Mouse (Mus musculus): ENCODE measurements around the gene Zfp384. TPM values are rescaled to one million over a fixed set of nuclear protein-coding genes. Genes with fewer than 3 reads are reported as not detected.
"Not testable (repeated sequence)": the region's sequence is repeated elsewhere in the genome, so short reads cannot be mapped to it uniquely, and the experiment has no call there.

Gene Zfp384
- polyA plus RNA-seq, 1 experiment: 50.2 TPM

DNA sequence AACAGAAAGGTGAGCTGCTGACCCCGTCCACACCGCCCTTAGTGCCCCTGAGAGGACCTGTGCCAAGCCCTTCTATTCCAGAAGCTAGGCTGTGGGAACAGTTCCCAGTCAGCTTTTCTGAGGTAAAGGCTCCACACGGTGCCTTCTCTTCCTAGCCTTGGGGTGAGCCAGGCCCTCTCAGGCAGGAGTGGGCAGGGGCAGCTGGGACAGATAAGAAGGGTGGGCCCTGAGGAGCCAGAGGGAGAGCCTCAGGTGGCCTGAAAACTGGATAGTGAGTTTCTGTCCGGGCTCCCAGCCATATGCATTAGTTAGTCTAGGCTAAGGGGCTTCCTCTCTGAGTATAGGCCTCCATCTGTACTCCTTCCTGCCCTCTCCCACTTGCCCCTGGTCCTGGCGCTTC lies 53.6 kb downstream of the Zfp384 start:
- no peak overlapping the region for H3K27ac ChIP-seq (ENCODE audit: control insufficient read depth, insufficient read depth, low read depth, low read length)
- H3K4me3 ChIP-seq (ENCODE audit: control insufficient read depth, low read depth, low read length): no peak overlapping the region
- no peaks in the 10 kb centered on the region for H3K36me3 ChIP-seq (ENCODE audit: control insufficient read depth, insufficient read depth, low read length)
- H3K27me3 ChIP-seq (ENCODE audit: control insufficient read depth, insufficient read depth, low read length): no peaks in the 10 kb centered on the region
- no peaks in the 10 kb centered on the region for H3K4me1 ChIP-seq (ENCODE audit: control insufficient read depth, insufficient read depth, low read length)
- no peak for TF ChIP-seq CTCF (IDR thresholded peaks at IDR 0.05; ENCODE audit: control insufficient read depth, insufficient read depth, insufficient replicate concordance, low read depth, low read length)
- no peak for TF ChIP-seq POLR2A (IDR thresholded peaks at IDR 0.05; ENCODE audit: control insufficient read depth, low read depth, low read length)

- TF ChIP-seq CTCF (IDR thresholded peaks at IDR 0.05; ENCODE audit: control insufficient read depth, insufficient read depth, insufficient replicate concordance, low read depth, low read length) (no peak), POLR2A (IDR thresholded peaks at IDR 0.05; ENCODE audit: control insufficient read depth, low read depth, low read length) (no peak)
- Histone ChIP-seq H3K36me3 (ENCODE audit: control insufficient read depth, insufficient read depth, low read length) (no peaks in the 10 kb centered on the region), H3K27me3 (ENCODE audit: control insufficient read depth, insufficient read depth, low read length) (no peaks in the 10 kb centered on the region), H3K4me3 (ENCODE audit: control insufficient read depth, low read depth, low read length) (no peak overlapping the region), H3K27ac (ENCODE audit: control insufficient read depth, insufficient read depth, low read depth, low read length) (no peak overlapping the region), H3K4me1 (ENCODE audit: control insufficient read depth, insufficient read depth, low read length) (no peaks in the 10 kb centered on the region)
Measured at GRCm38 (mm10) chr6:125063906-125064305, 55.0 kb downstream of the Zfp384 start.

- not testable (repeated sequence) for H3K4me1 ChIP-seq (ENCODE audit: control insufficient read depth, insufficient read depth, low read length); H3K4me3 ChIP-seq (ENCODE audit: control insufficient read depth, low read depth, low read length); H3K36me3 ChIP-seq (ENCODE audit: control insufficient read depth, insufficient read depth, low read length); H3K27ac ChIP-seq (ENCODE audit: control insufficient read depth, insufficient read depth, low read depth, low read length); H3K27me3 ChIP-seq (ENCODE audit: control insufficient read depth, insufficient read depth, low read length)
Measured at GRCm38 (mm10) chr6:125065223-125065622, 56.3 kb downstream of the Zfp384 start.

GRCm38 (mm10) chr6:125067571-125067995 lies 58.6 kb downstream of the Zfp384 start, which contains the start of gene Lpar5:
Gene Lpar5 (plus strand): TSS chr6:125067920.
- H3K4me3 ChIP-seq (ENCODE audit: control insufficient read depth, low read depth, low read length): no peak within 1 kb of the TSS
- no peak within 1 kb of the TSS for H3K27ac ChIP-seq (ENCODE audit: control insufficient read depth, insufficient read depth, low read depth, low read length)

DNA sequence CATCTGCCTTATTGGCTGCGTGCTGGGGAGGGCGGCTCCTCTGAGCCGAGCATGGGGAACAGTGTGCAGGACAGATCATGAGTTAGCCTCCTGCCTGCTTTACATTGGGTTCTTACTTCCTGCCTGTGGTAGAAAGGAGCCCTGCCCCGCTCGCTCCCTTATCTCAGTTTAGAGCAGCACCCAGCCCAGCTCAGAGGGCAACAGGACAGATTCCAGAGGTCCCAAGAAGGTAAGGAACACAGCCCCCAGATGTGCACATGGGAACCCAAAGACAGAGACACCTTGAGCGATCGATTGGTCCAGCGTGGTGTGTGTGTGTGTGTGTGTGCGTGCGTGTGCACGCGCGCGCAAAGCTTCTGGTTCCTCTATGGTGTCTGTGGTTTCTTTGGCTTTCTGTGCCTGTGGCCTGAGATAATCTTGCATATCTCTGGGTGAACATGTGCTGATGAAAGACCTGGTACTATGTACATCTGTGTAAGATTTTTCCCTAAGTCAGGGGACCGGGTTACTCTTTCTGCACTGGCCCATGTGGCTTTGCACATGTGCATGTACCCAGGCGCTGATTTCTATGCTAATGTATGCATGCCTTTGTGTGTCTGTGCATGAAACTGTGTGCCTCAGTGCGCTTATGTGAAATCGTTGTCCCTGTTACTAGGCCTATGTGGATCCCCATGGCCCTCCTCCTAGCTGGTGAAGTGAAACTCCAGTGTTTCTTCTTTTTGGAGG lies 62.4 kb downstream of the Zfp384 start:
- Histone ChIP-seq H3K4me1 (ENCODE audit: control insufficient read depth, insufficient read depth, low read length) (no peaks in the 10 kb centered on the region), H3K36me3 (ENCODE audit: control insufficient read depth, insufficient read depth, low read length) (no peaks in the 10 kb centered on the region), H3K27ac (ENCODE audit: control insufficient read depth, insufficient read depth, low read depth, low read length) (no peak overlapping the region), H3K27me3 (ENCODE audit: control insufficient read depth, insufficient read depth, low read length) (no peaks in the 10 kb centered on the region), H3K4me3 (ENCODE audit: control insufficient read depth, low read depth, low read length) (no peak overlapping the region)
- TF ChIP-seq POLR2A (IDR thresholded peaks at IDR 0.05; ENCODE audit: control insufficient read depth, low read depth, low read length): no peak
- TF ChIP-seq CTCF (IDR thresholded peaks at IDR 0.05; ENCODE audit: control insufficient read depth, insufficient read depth, insufficient replicate concordance, low read depth, low read length): no peak

More at GRCm38 (mm10) chr6:125067571-125067995, 58.6 kb downstream of the Zfp384 start, which contains the start of gene Lpar5:
- TF ChIP-seq POLR2A (IDR thresholded peaks at IDR 0.05; ENCODE audit: control insufficient read depth, low read depth, low read length) (no peak), CTCF (IDR thresholded peaks at IDR 0.05; ENCODE audit: control insufficient read depth, insufficient read depth, insufficient replicate concordance, low read depth, low read length) (no peak)
- no peaks in the 10 kb centered on the region for H3K4me1 ChIP-seq (ENCODE audit: control insufficient read depth, insufficient read depth, low read length)
- no peaks in the 10 kb centered on the region for H3K27me3 ChIP-seq (ENCODE audit: control insufficient read depth, insufficient read depth, low read length)
- H3K36me3 ChIP-seq (ENCODE audit: control insufficient read depth, insufficient read depth, low read length): no peaks in the 10 kb centered on the region

DNA sequence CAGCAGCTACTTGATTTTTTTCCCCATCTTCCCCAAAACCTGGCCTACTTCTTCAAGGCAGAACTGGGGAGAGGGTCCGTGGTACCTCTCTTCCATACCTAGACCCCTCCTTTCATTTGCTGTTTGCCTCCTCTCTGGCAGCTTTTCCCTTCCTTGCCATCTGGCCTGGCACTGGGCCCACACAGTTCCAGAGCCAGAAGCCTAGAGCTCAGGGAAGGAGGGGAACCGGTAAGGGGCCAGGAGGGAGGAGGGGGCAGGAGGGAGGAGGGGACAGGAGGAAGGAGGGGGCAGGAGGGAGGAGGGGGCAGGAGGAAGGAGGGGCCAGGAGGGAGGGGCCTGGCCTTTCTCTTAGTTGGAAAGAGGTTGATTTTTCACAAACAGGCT lies 62.9 kb downstream of the Zfp384 start:
- Histone ChIP-seq H3K27me3 (ENCODE audit: control insufficient read depth, insufficient read depth, low read length) (no peaks in the 10 kb centered on the region), H3K36me3 (ENCODE audit: control insufficient read depth, insufficient read depth, low read length) (no peaks in the 10 kb centered on the region), H3K4me3 (ENCODE audit: control insufficient read depth, low read depth, low read length) (no peak overlapping the region), H3K27ac (ENCODE audit: control insufficient read depth, insufficient read depth, low read depth, low read length) (no peak overlapping the region), H3K4me1 (ENCODE audit: control insufficient read depth, insufficient read depth, low read length) (no peaks in the 10 kb centered on the region)
- TF ChIP-seq CTCF (IDR thresholded peaks at IDR 0.05; ENCODE audit: control insufficient read depth, insufficient read depth, insufficient replicate concordance, low read depth, low read length) (no peak), POLR2A (IDR thresholded peaks at IDR 0.05; ENCODE audit: control insufficient read depth, low read depth, low read length) (no peak)

DNA sequence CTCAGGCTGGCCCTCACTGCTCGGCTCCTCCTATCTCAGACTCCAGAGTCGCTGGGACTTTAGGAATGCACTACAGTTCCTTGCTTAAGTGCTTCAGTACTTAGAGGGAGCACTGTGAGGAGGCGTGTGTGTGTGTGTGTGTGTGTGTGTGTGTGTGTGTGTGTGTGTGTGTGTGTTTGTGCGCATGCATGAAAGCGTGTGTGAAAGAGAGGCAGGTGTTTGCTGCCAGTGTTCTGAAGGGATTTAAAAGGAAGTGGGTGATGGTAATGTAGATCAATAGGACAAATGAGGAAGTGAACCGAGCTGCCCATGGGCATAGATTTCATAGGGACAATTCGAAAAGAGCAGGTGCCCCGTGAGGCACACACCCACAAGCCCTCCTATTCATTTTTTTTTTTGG lies 64.9 kb downstream of the Zfp384 start:
- Histone ChIP-seq H3K27me3 (ENCODE audit: control insufficient read depth, insufficient read depth, low read length) (no peaks in the 10 kb centered on the region), H3K36me3 (ENCODE audit: control insufficient read depth, insufficient read depth, low read length) (no peaks in the 10 kb centered on the region), H3K4me3 (ENCODE audit: control insufficient read depth, low read depth, low read length) (no peak overlapping the region), H3K27ac (ENCODE audit: control insufficient read depth, insufficient read depth, low read depth, low read length) (no peak overlapping the region), H3K4me1 (ENCODE audit: control insufficient read depth, insufficient read depth, low read length) (no peaks in the 10 kb centered on the region)
- TF ChIP-seq CTCF (IDR thresholded peaks at IDR 0.05; ENCODE audit: control insufficient read depth, insufficient read depth, insufficient replicate concordance, low read depth, low read length) (no peak), POLR2A (IDR thresholded peaks at IDR 0.05; ENCODE audit: control insufficient read depth, low read depth, low read length) (no peak)
